Mouse (Mus musculus) embryonic facial prominence, embryonic 12.5 days (tissue): ENCODE results near the gene Gm49322. TPM values are rescaled to one million over a fixed set of nuclear protein-coding genes. Genes with fewer than 3 reads are reported as not detected.
A peak's percentile ranks its signal among the peaks of the same experiment; 100 is the strongest.

ENCODE experiments used
- ATAC-seq: fragments of 200-750 bp; cut with Nextera tagmentation; 2 replicates; pipeline ENCODE4 v1.8.0; 2017; ENCODE audit not compliant: insufficient number of reproducible peaks, insufficient read depth, low FRiP score, low TSS enrichment
- H3K27ac ChIP-seq: fragments of 300-500 bp; sonication (generic); 2 replicates; pipeline ENCODE4 v1.5.1; 2016; ENCODE audit warnings: mild to moderate bottlenecking
- H3K27me3 ChIP-seq: fragments of 300-500 bp; sonication (generic); 2 replicates; pipeline ENCODE4 v1.6.1; 2016; ENCODE audit warnings: mild to moderate bottlenecking, moderate library complexity
- H3K36me3 ChIP-seq: fragments of 300-500 bp; sonication (generic); 2 replicates; pipeline ENCODE4 v1.6.1; 2016; ENCODE audit warnings: mild to moderate bottlenecking
- H3K4me1 ChIP-seq: fragments of 300-500 bp; sonication (generic); 2 replicates; pipeline ENCODE4 v1.6.1; 2016
- H3K4me2 ChIP-seq: fragments of 300-500 bp; sonication (generic); replicated peaks from 2 replicates; pipeline ENCODE4 v1.6.1; 2016; ENCODE audit warnings: mild to moderate bottlenecking, moderate library complexity
- H3K4me3 ChIP-seq: fragments of 300-500 bp; sonication (generic); 2 replicates; pipeline ENCODE4 v1.5.1; 2016; ENCODE audit warnings: mild to moderate bottlenecking
- H3K9ac ChIP-seq: fragments of 300-500 bp; sonication (generic); 2 replicates; pipeline ENCODE4 v1.6.1; 2016; ENCODE audit warnings: mild to moderate bottlenecking, moderate library complexity
- H3K9me3 ChIP-seq: fragments of 300-500 bp; sonication (generic); 2 replicates; pipeline ENCODE4 v1.6.1; 2016; ENCODE audit warnings: mild to moderate bottlenecking, moderate library complexity
- WGBS: fragments of 180-500 bp; shearing (Covaris S2); methylation state at CpG from one replicate; pipeline ENCODE4 v1.1.7; 2016; 5-methylcytosine and 5-hydroxymethylcytosine counted together
- polyA plus RNA-seq: library from polyadenylated mRNA; unstranded; fragments of >200 nt; fragmentation: Nextera tagmentation; extraction: Ambion mirVana; gene quantifications from 2 replicates; pipeline ENCODE4 v1.2.1, GENCODE M21; 2016

The Gm49322 gene
- polyA plus RNA-seq, 1 experiment from 2014 or later = 4.7 TPM

DNA sequence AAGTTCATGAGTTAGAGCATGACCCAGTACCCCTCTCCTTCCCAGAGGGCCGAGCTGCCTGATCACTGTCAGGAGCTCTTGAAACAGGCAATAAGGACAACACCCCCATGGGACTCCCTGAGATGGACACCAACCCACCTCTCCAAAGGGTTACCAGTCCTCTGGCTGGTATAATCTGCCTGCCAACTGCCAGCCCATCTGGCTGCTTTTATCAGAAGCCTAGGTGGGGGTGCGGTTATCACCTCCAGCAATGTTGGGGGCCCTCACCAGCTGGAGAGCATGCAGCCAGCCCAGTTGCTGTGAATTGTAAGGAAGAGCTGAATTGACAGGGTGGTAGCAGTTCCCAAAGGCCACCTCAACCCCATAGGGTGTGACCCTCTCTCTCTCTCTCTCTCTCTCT lies 33.3 kb upstream of the Gm49322 start:
- Histone ChIP-seq H3K4me2 (no peak overlapping the region), H3K4me1 (peaks cover 47% of the 10 kb centered on the region), H3K4me3 (no peak overlapping the region), H3K27me3 (no peaks in the 10 kb centered on the region), H3K27ac (no peak overlapping the region), H3K36me3 (peaks cover 6% of the 10 kb centered on the region), H3K9me3 (no peaks in the 10 kb centered on the region), H3K9ac (no peak overlapping the region)
- no peak for ATAC-seq
- 77% methylated on average over 2 of the region's 2 CpGs for WGBS

DNA sequence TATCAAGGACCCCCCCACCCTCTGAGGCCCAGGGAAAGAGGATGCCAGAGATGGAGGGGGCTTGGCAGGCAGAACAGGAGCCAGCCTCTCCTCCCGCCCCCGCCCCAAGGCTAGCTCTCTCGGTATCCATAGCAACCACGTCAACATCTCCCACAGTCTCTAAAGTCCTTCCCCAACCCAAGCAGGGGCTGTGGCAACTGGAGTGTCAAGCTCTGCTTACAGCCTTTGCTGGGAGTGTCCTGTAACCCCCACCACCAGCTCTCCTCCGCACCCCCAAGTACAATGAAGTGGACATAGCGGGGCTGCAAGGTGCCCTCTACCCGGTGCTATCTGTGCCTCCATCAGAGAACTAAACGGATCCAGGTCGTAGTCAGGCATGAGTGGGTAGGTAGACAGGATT lies 31.9 kb upstream of the Gm49322 start:
- H3K9ac ChIP-seq = peak overlapping the region; percentile 19; the same call in 1 of the 2 replicates
- no peak overlapping the region for H3K4me3 ChIP-seq
- WGBS = 54% methylated on average over 9 of the region's 9 CpGs

DNA sequence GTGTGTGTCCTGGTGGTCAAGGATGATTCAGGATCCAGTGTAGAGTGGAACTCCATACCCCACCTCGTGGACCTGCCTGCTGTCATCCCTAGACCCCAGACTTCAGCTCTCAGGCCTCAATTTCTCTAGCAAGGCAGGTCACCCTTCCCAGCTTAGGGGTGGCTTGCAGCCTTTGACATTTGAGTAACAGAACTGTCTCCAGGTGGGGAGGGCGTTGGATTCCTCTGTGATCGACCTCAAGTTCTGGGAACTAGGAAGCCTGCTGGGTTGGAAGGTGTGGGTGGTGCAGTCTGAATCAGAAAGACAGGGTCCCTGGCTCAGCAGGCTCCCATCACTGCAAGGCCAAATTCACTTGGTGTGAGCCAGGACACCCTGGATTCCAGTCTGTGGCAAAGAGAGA lies 30.9 kb upstream of the Gm49322 start:
- Histone ChIP-seq H3K27me3 (no peaks in the 10 kb centered on the region), H3K4me1 (peaks cover 49% of the 10 kb centered on the region), H3K4me3 (no peak overlapping the region), H3K4me2 (peak overlapping the region; percentile 96), H3K36me3 (no peaks in the 10 kb centered on the region), H3K9me3 (no peaks in the 10 kb centered on the region), H3K9ac (no peak overlapping the region), H3K27ac (no peak overlapping the region)
- no peak for ATAC-seq
- 68% methylated on average over 3 of the region's 3 CpGs for WGBS

More for the DNA sequence above, 31.9 kb upstream of the Gm49322 start:
- no peak overlapping the region for H3K4me2 ChIP-seq
- peaks cover 52% of the 10 kb centered on the region for H3K4me1 ChIP-seq
- no peaks in the 10 kb centered on the region for H3K36me3 ChIP-seq
- no peak overlapping the region for H3K27ac ChIP-seq
- ATAC-seq = no peak
- H3K27me3 ChIP-seq = no peaks in the 10 kb centered on the region
- H3K9me3 ChIP-seq = no peaks in the 10 kb centered on the region

DNA sequence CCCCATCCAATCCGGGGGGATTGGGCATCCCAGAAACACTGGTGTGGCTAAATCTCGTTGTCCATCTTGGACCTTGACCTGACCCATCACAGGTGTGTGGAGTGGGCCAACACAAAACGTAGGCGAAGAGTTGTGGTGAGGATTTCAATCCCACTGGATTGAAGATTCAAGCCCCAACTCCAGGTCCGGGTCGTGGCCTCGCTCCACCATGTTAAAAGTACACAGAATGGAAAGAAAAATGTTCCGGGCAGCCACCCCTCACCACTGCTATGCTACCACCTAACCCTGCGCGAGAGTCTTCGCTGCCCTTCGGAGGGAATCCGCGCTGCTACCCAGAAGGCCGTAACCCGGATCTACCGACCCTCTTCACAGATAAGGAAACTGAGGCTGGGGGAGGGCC lies 29.9 kb upstream of the Gm49322 start:
- peak overlapping the region; percentile 85 for H3K4me3 ChIP-seq
- no peak overlapping the region for H3K27ac ChIP-seq
- peak overlapping the region; percentile 96 for H3K4me2 ChIP-seq
- no peaks in the 10 kb centered on the region for H3K9me3 ChIP-seq
- peak overlapping the region; percentile 81 for H3K9ac ChIP-seq
- no peaks in the 10 kb centered on the region for H3K27me3 ChIP-seq
- H3K4me1 ChIP-seq = peaks cover 41% of the 10 kb centered on the region
- no peak for ATAC-seq
- no peaks in the 10 kb centered on the region for H3K36me3 ChIP-seq
- 13% methylated on average over 17 of the region's 17 CpGs for WGBS

DNA sequence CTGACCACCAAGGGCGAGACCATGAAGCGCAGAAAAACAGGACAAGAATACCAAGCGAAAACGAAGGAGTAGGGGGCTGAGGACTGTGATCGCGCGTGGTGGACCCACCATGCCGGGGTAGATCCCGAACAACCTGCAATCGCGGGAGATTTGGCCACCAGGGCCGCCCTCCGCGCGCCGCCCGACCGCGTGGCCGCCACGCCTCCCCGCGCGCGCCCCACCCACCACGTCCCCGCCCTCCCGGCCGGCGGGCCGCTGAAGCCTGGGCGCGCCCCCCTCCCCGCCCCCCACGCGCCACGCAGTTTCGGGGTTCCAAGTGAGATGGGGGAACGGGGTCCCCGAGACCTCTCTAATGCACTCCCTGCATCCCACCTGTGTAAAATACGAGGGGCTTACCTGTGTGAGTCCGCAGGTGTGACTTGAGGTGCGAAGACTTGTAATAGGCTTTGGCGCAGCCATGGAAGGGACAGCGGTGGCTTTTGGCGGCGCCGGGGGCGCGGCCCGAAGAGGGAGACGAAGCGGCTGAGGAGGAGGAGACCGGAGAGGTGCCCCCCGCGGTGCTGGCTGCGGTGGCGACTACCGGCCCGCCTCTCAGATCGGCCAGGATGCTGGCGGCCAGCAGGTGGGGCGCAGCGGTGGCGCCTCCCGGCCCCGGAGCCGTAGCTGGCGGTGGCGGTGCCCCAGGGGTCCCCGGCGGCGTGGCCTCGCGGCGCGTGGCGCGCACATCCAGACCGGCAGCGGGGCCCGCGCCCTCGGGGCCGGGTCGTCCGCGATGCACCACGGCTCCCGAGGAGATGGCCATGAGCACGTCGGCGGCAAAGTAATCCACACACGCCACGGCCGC lies 29.2 kb upstream of the Gm49322 start:
- H3K9me3 ChIP-seq = no peaks in the 10 kb centered on the region
- 0 out of 2 replicates have a peak, but pooled peaks cover 4% of the 10 kb centered on the region for H3K36me3 ChIP-seq
- H3K9ac ChIP-seq = peak overlapping the region; percentile 81
- H3K4me3 ChIP-seq = peak overlapping the region; percentile 85
- WGBS = under 1% methylated on average over 85 of the region's 96 CpGs
- peaks cover 35% of the 10 kb centered on the region for H3K4me1 ChIP-seq
- H3K4me2 ChIP-seq = peak overlapping the region; percentile 96
- peak overlapping the region; percentile 93 for H3K27ac ChIP-seq
- no peak for ATAC-seq
- no peaks in the 10 kb centered on the region for H3K27me3 ChIP-seq

DNA sequence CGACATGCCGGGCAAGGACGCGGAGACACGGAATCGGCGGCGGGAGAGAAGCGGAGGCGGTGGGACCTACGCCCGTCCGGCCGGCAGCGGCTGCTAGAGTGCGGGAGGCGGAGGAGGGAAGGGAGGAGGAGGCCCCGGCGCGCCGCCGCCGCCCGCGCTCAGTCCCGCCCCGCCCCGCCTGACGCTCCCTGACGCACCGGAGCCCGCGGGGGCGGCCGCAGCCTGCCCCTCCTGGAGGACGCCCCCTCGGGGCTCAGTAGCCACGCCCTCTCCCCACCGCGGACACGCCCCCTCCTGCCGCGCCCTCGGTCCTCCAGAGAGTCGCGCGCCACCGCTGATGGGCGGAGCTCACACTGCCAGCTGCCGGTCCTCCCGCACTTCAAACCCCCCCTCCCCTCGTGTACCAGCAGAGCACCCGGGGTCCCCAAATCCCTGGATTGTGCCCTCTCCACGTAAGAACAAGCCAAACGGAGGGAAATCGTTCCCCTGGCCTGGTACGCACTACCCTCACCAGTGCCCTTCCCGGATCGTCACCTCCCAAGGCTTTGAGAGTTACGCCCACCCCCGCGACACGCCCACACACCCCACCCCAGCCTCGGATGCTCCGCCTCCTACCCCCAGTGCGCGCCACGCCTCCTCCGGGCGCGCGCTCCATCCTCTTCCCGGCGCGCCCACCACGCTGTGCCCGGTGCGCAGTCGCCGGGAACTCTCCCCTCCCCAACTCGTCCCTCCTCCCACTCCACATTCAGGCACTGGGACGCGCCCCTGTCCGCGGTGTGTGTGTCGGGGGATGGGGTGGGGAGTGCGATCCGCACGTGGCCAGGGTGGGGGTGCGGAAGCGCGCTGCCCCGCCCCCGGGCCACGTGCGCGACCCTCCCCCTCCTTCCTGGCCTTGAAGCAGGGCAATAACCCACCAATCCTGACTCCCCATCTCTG lies 28.4 kb upstream of the Gm49322 start, which contains the start of gene Klf16:
Gene Klf16, minus strand, starts transcription at position 127 of the 936 bp plus-strand sequence.
- no peaks in the 10 kb centered on the region for H3K9me3 ChIP-seq
- peaks cover 31% of the 10 kb centered on the region for H3K4me1 ChIP-seq
- no peaks in the 10 kb centered on the region for H3K27me3 ChIP-seq
- under 1% methylated on average over 62 of the region's 97 CpGs for WGBS
- peak within 1 kb of the TSS; percentile 96 for H3K4me2 ChIP-seq
- peak within 1 kb of the TSS; percentile 81 for H3K9ac ChIP-seq
- H3K4me3 ChIP-seq = peak within 1 kb of the TSS; percentile 85
- H3K27ac ChIP-seq = peak within 1 kb of the TSS; percentile 93
- peak; percentile 71 for ATAC-seq
- peaks cover 5% of the 10 kb centered on the region; the same call in 1 of the 2 replicates for H3K36me3 ChIP-seq

DNA sequence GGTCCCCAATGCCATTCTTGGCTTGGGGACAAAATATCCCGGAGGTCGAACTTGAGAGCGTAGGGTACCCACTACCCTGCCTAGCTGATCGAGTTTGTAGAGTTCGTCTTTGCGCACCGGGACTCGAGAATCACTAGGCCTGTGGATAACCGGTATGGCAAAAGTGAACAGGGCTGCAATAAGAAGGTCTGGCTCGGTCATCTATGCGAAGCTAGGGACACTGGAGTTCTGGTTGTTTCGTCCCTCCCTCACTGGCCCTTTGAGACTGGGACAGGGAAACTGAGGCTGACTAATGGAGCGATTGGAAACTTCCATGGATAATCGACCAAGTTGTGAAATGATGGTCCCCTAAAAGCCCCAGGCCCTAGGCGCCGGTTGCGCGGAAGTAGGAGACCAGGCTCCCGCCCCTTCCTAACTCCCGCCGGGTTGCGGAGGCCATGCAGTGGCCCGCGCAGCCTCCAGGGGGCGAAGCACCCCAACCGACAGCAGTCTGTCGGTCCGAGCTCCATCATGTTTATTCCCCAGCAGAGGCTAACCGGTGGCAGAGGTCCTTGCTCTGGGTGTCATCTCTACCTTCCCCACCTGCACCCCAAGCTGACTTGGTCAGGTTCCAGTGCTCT lies 27.6 kb upstream of the Gm49322 start:
- no peaks in the 10 kb centered on the region for H3K9me3 ChIP-seq
- H3K36me3 ChIP-seq = peaks cover 9% of the 10 kb centered on the region
- peaks cover 30% of the 10 kb centered on the region for H3K4me1 ChIP-seq
- WGBS = under 1% methylated on average over 29 of the region's 29 CpGs
- H3K9ac ChIP-seq = peak overlapping the region; percentile 81; the same call in 1 of the 2 replicates
- H3K4me3 ChIP-seq = peak overlapping the region; percentile 85
- no peaks in the 10 kb centered on the region for H3K27me3 ChIP-seq
- peak overlapping the region; percentile 96 for H3K4me2 ChIP-seq
- peak; percentile 1 for ATAC-seq
- H3K27ac ChIP-seq = peak overlapping the region; percentile 93

DNA sequence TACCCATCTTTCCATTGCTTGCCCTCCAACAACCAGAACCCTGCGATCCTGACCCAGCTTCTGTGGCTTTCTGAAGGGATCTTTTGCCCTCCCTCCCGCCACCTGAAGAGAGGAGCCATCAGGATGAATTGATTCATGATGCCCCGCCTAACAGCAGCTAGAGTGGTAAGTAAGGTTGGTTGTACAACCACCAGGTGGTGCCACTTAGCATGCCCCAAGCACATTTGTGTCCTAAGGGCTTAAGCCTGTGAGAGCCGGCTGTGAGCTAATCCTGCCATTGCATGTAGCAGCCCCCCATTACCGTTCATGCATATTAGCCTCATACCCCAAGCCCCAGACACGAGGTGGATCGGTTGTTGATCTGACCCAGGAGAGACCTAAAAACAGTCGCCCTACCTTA lies 26.9 kb upstream of the Gm49322 start:
- Histone ChIP-seq H3K36me3 (peaks cover 16% of the 10 kb centered on the region), H3K9ac (no peak overlapping the region), H3K4me3 (peak overlapping the region; percentile 85), H3K27ac (peak overlapping the region; percentile 93; the same call in 1 of the 2 replicates), H3K4me1 (peaks cover 24% of the 10 kb centered on the region), H3K27me3 (no peaks in the 10 kb centered on the region), H3K9me3 (no peaks in the 10 kb centered on the region), H3K4me2 (peak overlapping the region; percentile 96)
- WGBS = 9% methylated on average over 8 of the region's 8 CpGs
- no peak for ATAC-seq

DNA sequence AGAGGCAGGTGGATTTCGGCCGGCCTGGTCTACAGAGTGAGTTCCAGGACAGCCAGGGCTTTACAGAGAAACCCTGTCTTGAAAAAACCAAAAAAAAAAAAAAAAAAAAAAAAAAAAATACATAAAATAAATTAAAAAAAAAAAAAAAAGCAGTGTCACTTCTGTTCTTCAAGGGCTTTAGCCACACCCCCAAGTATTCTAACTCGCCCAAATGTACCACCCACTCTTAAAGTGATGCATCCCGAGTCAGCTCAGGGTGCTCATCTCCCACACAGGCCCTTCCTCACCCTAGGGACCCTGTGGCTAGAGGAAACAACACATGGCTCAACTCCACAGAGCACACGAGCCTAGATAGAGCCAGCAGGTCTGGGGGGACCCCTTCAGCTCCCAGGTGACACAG lies 22.8 kb upstream of the Gm49322 start:
- peaks cover 13% of the 10 kb centered on the region; the same call in 1 of the 2 replicates for H3K4me1 ChIP-seq

DNA sequence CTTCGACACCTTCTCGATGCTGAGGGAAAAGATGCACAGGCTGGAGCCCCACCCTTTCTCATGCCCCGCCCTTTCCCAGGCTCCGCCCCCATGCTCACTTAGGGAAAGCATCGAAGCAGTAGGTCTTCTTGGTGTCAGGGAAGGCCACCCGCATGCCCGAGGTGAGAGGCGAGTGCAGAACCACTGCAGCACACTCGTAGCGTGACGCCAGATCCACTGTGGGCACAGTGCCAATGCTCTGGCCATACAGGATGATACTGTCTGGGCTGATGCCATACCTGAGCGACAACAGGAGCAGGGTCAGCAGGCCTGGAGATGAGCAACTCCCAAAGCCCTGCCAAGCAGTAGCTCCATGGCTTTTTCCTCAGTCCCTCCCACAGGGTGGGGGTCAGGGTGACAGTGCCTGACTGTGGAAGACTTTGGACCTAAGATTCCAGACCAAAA lies 21.8 kb upstream of the Gm49322 start:
- Histone ChIP-seq H3K36me3 (peaks cover 36% of the 10 kb centered on the region), H3K9ac (no peak overlapping the region), H3K4me1 (peaks cover 17% of the 10 kb centered on the region), H3K9me3 (no peaks in the 10 kb centered on the region), H3K27ac (no peak overlapping the region), H3K4me3 (no peak overlapping the region), H3K4me2 (no peak overlapping the region), H3K27me3 (no peaks in the 10 kb centered on the region)
- 66% methylated on average over 12 of the region's 12 CpGs for WGBS
- no peak for ATAC-seq

More for the DNA sequence above, 22.8 kb upstream of the Gm49322 start:
- Histone ChIP-seq H3K36me3 (peaks cover 36% of the 10 kb centered on the region), H3K4me2 (no peak overlapping the region), H3K27ac (no peak overlapping the region), H3K4me3 (no peak overlapping the region), H3K9ac (no peak overlapping the region), H3K27me3 (no peaks in the 10 kb centered on the region), H3K9me3 (no peaks in the 10 kb centered on the region)
- WGBS = 80% methylated on average over 5 of the region's 5 CpGs
- no peak for ATAC-seq
